Mouse (Mus musculus) limb, embryonic 10.5 days (tissue): Measurements from ENCODE around the gene Pla1a. TPM values are rescaled to one million over a fixed set of nuclear protein-coding genes. Genes with fewer than 3 reads are reported as not detected.

Source experiments
- DNase-seq: peaks from one replicate; pipeline ENCODE4 v3.0.0-alpha.2; 2017; ENCODE audit warnings: low spot score
- H3K27ac ChIP-seq: fragments of 300-500 bp; sonication (generic); 2 replicates; pipeline ENCODE4 v1.5.1; 2016; ENCODE audit warnings: mild to moderate bottlenecking
- H3K27me3 ChIP-seq: fragments of 300-500 bp; sonication (generic); 2 replicates; pipeline ENCODE4 v1.6.1; 2016; ENCODE audit warnings: low read depth, mild to moderate bottlenecking; ENCODE audit not compliant: poor library complexity, severe bottlenecking
- H3K36me3 ChIP-seq: fragments of 300-500 bp; sonication (generic); 2 replicates; pipeline ENCODE4 v1.6.1; 2016; ENCODE audit warnings: mild to moderate bottlenecking, moderate library complexity
- H3K4me1 ChIP-seq: fragments of 300-500 bp; sonication (generic); 2 replicates; pipeline ENCODE4 v1.6.1; 2016
- H3K4me3 ChIP-seq: fragments of 300-500 bp; sonication (generic); 2 replicates; pipeline ENCODE4 v1.5.1; 2016; ENCODE audit warnings: mild to moderate bottlenecking, moderate library complexity
- H3K9me3 ChIP-seq: fragments of 300-500 bp; sonication (generic); replicated peaks from 2 replicates; pipeline ENCODE4 v1.6.1; 2016; ENCODE audit warnings: mild to moderate bottlenecking
- WGBS: fragments of 180-500 bp; shearing (Covaris S2); methylation state at CpG from one replicate; pipeline ENCODE4 v1.1.7; 2016; 5-methylcytosine and 5-hydroxymethylcytosine counted together
- polyA plus RNA-seq: library from polyadenylated mRNA; unstranded; fragments of >200 nt; fragmentation: Nextera tagmentation; extraction: Ambion mirVana; gene quantifications from 2 replicates; pipeline ENCODE4 v1.2.1, GENCODE M21; 2016

Pla1a gene
- polyA plus RNA-seq, 1 experiment from 2014 or later: 0.11 TPM

DNA sequence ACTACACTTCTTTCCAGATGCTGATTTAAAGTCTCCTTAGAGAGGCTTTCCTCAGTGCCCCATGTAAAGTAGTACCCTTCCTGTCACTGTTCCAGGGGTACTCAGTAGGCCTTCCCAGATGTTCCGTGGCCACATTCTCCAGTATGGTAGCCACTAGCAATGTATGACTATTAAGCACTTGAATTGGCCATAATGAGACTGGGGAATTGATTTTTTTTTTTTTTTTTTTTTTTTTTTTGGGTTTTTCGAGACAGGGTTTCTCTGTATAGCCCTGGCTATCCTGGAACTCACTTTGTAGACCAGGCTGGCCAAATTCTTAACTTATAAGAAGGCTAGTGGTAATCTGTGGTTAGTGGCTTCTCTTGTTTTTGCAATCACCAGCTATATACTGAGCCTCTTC lies 83.1 kb downstream of the Pla1a start:
- Histone ChIP-seq H3K27ac (no peak overlapping the region), H3K36me3 (peaks cover 41% of the 10 kb centered on the region), H3K9me3 (no peaks in the 10 kb centered on the region), H3K4me3 (no peak overlapping the region), H3K4me1 (peaks cover 13% of the 10 kb centered on the region), H3K27me3 (no peaks in the 10 kb centered on the region)
- no peak for DNase-seq
- WGBS: 91% methylated on average over 2 of the region's 2 CpGs

DNA sequence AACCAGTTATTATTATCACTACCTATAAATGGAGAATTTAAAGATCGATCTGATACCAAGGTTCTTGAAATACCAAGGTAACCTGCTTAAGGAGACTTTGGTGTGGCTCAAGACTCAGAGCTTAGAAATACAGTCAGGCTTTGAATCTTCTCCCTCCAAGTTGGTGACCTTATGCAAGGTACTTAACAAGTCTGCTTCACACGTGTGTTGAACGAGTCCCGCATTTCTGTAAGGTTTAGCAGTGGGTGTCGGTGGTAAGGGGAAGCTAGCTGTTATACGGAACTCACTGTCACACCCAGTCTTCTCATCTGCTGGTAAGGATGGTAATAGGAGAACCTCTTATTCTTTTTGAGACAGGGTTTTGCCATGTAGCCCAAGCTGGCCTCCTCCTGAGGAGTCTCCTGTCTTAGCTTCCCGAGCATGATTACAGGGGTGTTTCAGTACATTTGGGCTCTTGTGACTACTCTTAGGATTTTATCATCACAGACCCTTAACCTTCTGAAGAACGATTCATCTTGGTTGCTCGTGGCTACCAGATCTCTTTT lies 84.7 kb downstream of the Pla1a start:
- H3K27ac ChIP-seq: no peak overlapping the region
- H3K27me3 ChIP-seq: no peaks in the 10 kb centered on the region
- DNase-seq: no peak
- peaks cover 13% of the 10 kb centered on the region for H3K4me1 ChIP-seq
- H3K9me3 ChIP-seq: no peaks in the 10 kb centered on the region
- peaks cover 33% of the 10 kb centered on the region for H3K36me3 ChIP-seq
- 92% methylated on average over 9 of the region's 9 CpGs for WGBS
- no peak overlapping the region for H3K4me3 ChIP-seq

DNA sequence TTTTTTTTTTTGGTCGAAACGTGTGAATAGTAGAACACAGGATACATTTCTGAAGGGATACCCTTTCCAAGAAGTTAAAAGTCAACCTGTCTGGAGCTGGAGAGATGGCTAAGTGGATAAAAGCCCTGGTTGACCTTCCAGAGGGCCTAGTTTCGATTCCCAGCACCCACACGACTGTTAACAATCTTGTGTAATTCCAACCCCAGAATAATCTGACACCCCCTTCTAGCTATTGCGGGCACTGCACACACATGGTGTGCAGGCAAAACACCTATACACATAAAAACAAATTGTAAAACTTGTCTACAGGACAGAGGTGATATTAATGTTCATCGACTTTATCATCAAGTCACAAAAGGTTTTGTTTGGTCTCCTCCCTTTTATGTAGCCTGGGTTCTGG lies 85.4 kb downstream of the Pla1a start:
- 67% methylated on average over 6 of the region's 6 CpGs for WGBS
- Histone ChIP-seq H3K27ac (peak overlapping the region; percentile 92; the same call in 1 of the 2 replicates), H3K4me3 (peak overlapping the region; percentile 93), H3K27me3 (no peaks in the 10 kb centered on the region), H3K36me3 (peaks cover 33% of the 10 kb centered on the region), H3K9me3 (no peaks in the 10 kb centered on the region), H3K4me1 (peaks cover 13% of the 10 kb centered on the region)
- no peak for DNase-seq

DNA sequence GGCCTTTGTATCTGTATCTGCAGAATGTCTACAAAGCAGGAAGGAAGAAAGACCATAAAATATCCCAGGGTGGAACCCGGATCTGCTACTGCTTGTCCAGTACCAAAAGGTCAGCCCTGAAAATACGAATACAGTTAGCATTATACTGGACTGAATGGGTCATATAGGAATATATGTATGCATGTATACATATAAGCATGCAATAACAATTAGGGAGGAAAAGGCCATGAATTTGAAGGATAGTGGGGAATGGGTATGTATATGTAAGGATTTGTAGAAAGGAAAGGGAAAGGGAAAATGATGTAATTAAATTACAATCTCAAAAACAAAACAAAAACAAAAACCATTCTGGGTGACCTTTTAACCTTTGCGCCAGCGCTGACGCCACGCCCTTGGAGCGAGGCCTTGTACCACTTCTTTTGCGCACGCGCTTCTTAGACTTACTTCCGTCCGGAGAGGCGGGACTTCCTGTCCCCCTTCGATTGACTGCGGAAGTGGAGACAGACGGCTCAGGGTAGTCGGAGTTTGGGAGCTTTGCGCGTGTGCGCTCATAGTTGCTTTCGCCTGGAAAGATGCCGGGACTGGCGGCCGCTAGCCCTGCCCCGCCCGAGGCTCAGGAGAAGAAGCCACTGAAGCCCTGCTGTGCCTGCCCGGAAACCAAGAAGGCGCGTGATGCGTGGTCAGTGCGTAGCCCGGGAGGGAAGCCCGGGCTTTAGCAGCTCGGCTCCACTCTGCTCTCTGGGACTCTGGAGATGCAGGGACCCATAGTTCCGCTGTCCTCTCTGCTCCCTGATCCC lies 86.2 kb downstream of the Pla1a start, which contains the start of the genes Cox17 and Gm21987:
Cox17 (plus strand) TSS at position 463 of the 797 bp plus-strand sequence.
Gm21987 (plus strand) TSS at position 512 of the 797 bp plus-strand sequence.
- peak within 1 kb of the TSS; percentile 93 for H3K4me3 ChIP-seq
- 2% methylated on average over 35 of the region's 35 CpGs for WGBS
- DNase-seq: peak; percentile 91
- H3K4me1 ChIP-seq: peaks cover 17% of the 10 kb centered on the region
- H3K9me3 ChIP-seq: no peaks in the 10 kb centered on the region
- H3K36me3 ChIP-seq: peaks cover 26% of the 10 kb centered on the region
- H3K27ac ChIP-seq: peak within 1 kb of the TSS; percentile 92
- H3K27me3 ChIP-seq: no peaks in the 10 kb centered on the region

Other genes starting within 250 kb of the Pla1a start
- not detected in 2 replicates for gene Nr1i2, start 138.3 kb downstream of the Pla1a start, polyA plus RNA-seq
- gene Maats1, start 91.0 kb downstream of the Pla1a start, polyA plus RNA-seq: 0.10 TPM in 1 of 2 replicates, not detected in the other
- 119 and 132 TPM in 2 replicates for gene Cox17, start 86.2 kb downstream of the Pla1a start, polyA plus RNA-seq
- not detected in 2 replicates for gene Gm21987, start 86.1 kb downstream of the Pla1a start, polyA plus RNA-seq
- 1.3 and 3.1 TPM in 2 replicates for gene Popdc2, start 70.9 kb downstream of the Pla1a start, polyA plus RNA-seq
- gene Adprh, start 19.6 kb upstream of the Pla1a start, polyA plus RNA-seq: 153 and 159 TPM in 2 replicates
- 0.29 and 0.53 TPM in 2 replicates for gene Cd80, start 22.4 kb upstream of the Pla1a start, polyA plus RNA-seq
- gene Timmdc1, start 89.5 kb upstream of the Pla1a start, polyA plus RNA-seq: 29.2 and 30.1 TPM in 2 replicates
- gene Poglut1, start 117.1 kb upstream of the Pla1a start, polyA plus RNA-seq: 71.2 and 78.7 TPM in 2 replicates
- gene Tmem39a, start 125.6 kb upstream of the Pla1a start, polyA plus RNA-seq: 93.7 and 122 TPM in 2 replicates